Mouse (Mus musculus) adrenal gland, adult 2 months (tissue): ENCODE measurements around the gene Plekha5. TPM values are rescaled to one million over a fixed set of nuclear protein-coding genes. Genes with fewer than 3 reads are reported as not detected.

Source experiments
- DNase-seq: peaks from one replicate; pipeline ENCODE4 v3.0.0; 2021
- long read RNA-seq: library from polyadenylated mRNA; stranded (forward); transcript quantifications from one replicate; pipeline ENCODE4 v2.0.0, GENCODE M21; 2021
- polyA plus RNA-seq: library from polyadenylated mRNA; depleted of rRNA; stranded (reverse); fragments of >200 nt; gene quantifications from 2 replicates; pipeline ENCODE4 v1.2.3, GENCODE M21; 2012; rRNA removed
- total RNA-seq, 2 experiments: library from RNA; stranded (reverse); gene quantifications; 2 replicates each; pipeline ENCODE4 v1.2.3; 2021

Plekha5 gene
- total RNA-seq (10 to 100 TPM; 27.1 to 32.4 TPM), polyA plus RNA-seq (7.1 and 15.7 TPM in 2 replicates)
- long read RNA-seq, partial matches to known transcripts = 3 of 9 reads
- long read RNA-seq, other reads (novel, unspliced or antisense) = 6 of 9 reads

DNA sequence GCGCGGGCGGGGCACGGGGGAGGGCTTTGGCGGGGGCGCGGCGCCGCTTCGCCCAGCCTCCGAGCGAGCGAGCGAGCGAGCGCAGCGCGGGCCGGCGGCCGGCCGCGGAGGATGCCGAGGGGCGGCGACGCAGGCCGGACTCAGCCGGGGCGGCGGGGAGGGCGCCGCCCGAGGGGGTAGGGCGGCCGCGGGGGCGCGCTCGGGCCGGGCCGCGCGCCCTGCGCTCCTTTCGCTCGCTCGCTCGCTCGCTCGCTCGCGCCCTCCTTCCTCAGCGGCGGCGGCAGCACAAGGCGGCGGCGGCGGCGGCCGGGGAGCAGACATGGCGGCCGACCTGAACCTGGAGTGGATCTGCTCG, at the start of gene Plekha5:
Plekha5 (plus strand) TSS at position 209 of the 355 bp plus-strand sequence.
- DNase-seq = peak; percentile 84

- DNase-seq = no peak
Observed at GRCm38 (mm10) chr6:140375671-140376070, 48.2 kb upstream of the Plekha5 start.

GRCm38 (mm10) chr6:140380588-140380987, 43.3 kb upstream of the Plekha5 start:
- no peak for DNase-seq

DNA sequence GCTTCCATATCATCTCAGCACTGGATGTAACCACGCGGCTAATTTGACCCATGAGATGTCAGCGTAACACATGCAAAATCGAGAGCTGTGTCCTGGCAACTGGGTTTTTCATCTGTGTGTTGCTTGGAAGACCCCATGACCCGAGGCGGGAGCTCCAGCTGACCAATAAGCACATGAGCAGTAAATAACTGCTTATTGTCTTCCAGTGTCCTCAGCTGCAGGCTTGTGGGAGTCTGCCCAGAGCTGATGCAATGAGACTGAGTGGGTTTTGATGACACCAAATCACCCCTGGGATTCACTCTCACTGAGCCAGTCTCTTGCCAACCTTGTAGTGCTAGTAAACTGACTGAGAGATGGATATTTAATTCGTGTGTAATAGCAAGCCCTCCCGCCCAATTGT, 42.7 kb upstream of the Plekha5 start:
- DNase-seq = no peak

DNA sequence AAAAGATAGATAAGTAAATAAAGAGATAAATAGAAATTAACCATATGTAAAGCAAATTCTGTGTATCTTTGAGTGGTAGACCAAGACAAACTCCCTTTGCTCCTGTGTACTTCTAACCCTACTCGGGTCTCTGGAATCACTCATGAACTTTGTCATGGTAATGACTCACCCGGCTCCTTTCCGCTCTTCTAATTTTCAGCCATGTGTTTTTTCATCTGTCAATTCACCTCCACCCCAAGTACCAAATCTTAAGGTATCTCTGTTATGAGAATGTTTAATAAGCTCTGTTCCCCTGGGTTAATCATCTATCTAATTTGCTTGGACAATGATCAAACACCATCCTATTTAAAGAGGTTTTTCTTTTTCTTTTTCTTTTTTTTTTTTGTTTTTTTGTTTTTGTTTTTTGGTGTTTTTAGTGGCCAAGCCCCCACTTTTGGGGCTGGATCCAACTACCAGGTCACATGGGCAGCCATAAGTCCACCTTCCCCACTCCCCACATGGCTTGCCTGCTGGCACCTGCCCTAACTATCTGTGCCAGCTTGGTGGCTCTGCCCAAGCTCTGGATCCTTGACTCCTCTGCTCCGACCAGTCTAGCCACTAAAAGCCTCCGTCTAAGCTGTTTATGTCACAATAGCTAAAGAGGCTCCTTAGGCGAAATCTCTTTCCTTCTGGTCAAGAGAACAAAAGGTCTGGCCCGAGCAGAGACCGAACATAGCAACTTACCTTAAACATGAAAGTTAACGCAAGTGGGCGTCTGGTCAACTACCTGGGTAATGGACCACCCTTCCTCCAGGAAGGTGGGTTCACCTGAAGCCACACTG, 40.1 kb upstream of the Plekha5 start:
- DNase-seq = no peak

- DNase-seq = no peak
Observed at GRCm38 (mm10) chr6:140396687-140397086, 27.2 kb upstream of the Plekha5 start.

GRCm38 (mm10) chr6:140402766-140403310, 21.0 kb upstream of the Plekha5 start:
- DNase-seq = no peak

GRCm38 (mm10) chr6:140411996-140412395, 11.9 kb upstream of the Plekha5 start:
- no peak for DNase-seq

DNA sequence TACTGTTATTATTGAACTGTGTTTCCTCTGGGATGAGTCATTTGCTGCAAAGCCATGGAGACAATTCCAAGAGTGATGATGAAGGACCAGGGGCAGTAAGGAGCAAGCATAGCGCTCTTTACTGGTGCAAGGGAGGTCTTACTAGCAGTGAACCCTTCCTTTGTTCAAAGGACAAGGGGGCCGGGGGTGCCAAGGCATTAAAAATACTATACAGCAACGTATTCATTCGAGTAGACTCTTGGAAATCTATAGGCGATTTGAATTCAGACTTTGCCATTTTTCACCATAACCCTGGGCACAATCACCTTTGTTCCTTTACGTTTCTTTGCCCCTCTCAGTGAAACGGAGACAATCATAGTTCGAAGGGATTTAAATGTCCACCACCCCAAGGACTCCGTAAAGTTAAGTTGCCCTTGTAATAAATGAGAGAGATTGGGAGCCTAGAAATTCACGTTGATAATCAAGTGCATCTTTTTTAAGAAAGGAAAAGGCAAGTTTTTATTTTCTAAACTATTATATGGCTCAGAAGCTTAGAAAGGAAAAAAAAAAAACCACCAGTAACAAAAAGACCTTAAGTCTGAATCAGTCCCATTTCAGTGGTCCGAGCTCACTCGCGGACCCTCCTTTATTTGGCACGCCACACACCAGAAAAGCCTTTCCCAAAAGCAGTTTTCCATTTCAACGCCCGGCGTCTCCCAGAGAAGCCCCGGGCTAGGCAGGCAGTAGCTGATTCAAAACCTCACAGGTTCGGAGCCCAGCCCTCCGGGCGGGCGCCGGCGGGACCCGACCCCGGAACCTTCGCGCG, 611 bp upstream of the Plekha5 start:
- peak; percentile 25 for DNase-seq

- peak; percentile 52 for DNase-seq
Observed at GRCm38 (mm10) chr6:140424201-140424990, 542 bp downstream of the Plekha5 start.

DNA sequence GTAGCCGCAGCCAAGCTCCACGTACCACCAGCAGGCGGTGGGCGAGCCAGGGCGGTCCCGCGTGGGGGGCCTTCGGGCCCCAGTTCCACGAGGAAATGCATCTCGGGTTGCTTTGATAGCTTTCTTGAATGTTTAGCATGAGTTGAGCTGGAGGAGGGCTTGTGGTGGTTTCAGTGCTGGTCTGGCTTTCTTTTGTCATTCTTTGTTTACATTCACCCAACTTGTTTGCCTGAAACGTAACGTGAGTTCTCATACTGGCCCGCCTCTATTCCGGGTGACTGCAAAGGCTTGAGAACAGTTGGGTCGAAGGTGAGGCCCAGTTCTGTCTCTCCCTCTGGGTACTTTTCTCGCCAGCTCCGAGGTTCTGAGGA, 1.1 kb downstream of the Plekha5 start:
- peak; percentile 62 for DNase-seq

- peak; percentile 31 for DNase-seq
Observed at GRCm38 (mm10) chr6:140429236-140429635, 5.4 kb downstream of the Plekha5 start.

- DNase-seq = no peak
Observed at GRCm38 (mm10) chr6:140432363-140432762, 8.5 kb downstream of the Plekha5 start.

DNA sequence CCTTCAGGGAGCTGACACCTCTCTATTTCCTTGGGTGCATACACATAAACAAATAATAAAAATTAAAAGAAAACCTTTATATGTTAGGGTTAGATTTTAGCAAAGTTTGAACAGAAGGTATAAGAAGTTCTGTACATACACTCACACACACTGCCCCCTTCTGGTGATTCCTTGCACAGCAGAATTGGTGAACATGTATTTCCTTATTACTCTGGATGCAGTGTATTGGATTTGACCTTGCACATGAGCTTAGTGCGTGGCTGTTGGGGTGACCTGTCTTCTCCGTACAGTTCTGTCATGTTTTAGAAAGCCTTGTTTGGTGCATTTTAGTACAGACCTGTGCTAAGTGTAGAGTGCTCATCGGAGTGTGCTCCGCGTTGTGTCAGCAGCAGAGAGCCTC, 19.5 kb downstream of the Plekha5 start:
- DNase-seq = peak; percentile 44

DNA sequence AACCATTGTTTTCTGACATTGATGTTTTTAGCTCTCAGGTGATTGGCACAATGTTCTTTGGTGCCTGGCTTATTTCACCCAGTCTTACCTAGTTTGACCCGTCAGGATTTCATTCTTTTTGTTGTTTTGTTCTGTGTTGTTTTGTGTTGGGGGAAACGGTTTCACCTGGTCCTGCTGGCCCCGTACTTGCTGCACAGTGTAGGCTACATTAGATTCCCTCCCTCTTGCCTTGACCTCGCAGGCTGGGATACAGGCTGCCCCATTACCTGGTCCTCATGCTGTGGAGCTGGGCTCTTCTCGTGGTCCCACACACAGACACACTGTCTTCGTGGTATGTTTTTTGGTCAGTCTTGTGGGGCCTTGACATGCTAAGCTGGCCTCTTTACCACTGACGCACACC, 20.3 kb downstream of the Plekha5 start:
- no peak for DNase-seq

GRCm38 (mm10) chr6:140444855-140445465, 21.1 kb downstream of the Plekha5 start:
- DNase-seq = no peak

DNA sequence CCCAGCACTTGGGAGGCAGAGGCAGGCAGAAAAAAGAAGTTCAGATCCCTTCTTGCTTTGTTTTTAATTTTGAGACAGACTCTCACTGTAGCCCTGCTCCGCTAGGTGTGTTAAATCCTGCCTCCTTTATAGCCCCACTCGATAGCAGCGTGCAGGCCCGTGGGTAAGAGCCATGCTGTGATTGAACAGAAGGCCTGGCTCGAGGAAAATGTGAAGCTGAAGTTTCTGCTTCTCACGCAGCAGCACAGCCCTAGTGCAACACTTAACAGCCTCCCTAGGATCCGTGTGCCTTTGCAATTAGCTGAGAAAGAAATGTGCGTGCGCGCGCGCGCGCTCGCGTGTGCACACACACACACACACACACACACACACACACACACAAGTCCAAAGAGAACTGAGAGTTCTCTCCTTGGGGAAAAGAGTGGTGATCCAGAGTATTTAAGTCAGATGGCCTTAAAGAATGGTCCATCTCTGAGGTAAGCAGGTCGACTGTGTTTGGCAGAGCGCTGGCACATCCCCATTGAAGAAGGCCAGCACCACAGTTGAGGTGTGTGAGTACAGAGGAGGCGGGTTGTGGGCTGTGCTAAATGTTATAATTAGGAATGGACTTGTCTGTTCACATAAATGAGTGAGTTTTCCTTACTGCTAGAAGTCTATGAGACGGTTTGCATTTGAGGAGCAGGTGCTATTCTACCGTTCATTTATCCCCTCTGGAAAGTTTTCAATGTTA, 24.3 kb downstream of the Plekha5 start:
- DNase-seq = no peak

DNA sequence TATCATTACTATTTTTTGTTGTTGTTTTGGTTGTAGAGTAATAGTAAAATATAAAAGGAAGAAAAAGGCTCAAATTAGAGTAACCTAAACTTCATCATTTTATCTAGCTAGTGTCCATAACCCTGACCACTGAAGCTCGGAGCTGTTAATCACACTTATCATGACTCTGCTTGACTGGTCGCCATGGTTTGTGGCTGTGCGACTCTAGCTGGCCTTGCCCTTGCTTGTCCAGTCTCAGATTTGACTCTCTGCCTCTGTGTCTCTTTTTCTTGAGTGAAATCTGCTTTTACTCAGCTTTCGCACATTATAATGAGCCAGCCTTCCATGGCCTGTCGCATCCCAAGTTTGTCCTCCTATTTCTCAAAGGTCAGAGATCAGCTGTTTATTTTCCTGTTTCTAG, 26.8 kb downstream of the Plekha5 start:
- DNase-seq = peak; percentile 61

GRCm38 (mm10) chr6:140452736-140453135, 28.9 kb downstream of the Plekha5 start:
- no peak for DNase-seq

DNA sequence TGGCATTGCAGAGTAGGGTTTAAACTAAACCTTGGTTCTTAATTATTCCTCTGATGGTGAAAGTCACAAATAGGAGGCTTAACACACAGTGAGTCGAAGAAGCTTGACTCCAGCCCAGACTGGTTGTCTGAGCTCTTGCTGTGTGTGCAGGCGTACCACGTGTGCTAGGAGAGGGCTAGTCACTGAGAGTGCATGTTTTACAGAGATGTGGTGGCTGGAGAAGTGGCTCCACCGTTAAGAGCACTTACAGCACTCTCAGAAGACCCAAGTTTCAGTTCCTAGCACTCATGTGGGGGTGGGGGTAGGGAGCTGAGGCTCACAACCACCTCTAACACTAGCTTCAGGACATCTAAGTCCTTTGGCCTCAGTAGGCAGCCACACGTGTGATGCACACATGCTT, 29.6 kb downstream of the Plekha5 start:
- no peak for DNase-seq

- DNase-seq = no peak
Observed at GRCm38 (mm10) chr6:140454388-140454787, 30.5 kb downstream of the Plekha5 start.
